Mouse (Mus musculus) ES-Bruce4 (cell line): ENCODE results near the gene Aco1.

ENCODE experiments used
- CTCF ChIP-seq: IDR thresholded peaks from one replicate; pipeline ENCODE4 v1.8.1; 2011; ENCODE audit warnings: low read depth, low read length
- POLR2A ChIP-seq: IDR thresholded peaks from one replicate; pipeline ENCODE4 v1.8.1; 2011; ENCODE audit warnings: low read length; ENCODE audit not compliant: insufficient read depth

DNA sequence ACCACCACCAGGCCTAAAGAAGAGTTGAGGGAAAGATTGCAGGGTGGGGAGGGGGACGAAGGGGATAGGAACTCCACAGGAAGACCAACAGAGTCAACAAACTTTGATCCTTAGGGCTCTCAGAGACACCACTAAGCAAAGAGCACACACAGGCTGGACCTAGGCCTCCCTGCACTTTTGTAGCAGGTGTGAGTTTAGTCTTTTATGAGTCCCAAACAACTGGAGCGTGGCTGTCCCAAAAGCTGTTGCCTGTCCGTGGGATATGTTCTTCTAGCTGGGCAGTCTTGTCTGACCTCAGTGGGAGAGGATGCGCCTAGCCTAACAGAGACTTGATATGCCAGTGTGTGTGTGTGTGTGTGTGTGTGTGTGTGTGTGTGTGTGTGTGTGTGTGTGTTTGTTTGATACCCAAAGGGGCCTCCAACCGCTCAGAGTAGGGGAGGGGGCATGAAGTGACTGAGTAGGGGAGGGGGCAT, 97.4 kb downstream of the Aco1 start:
- TF ChIP-seq POLR2A (no peak), CTCF (no peak)
